Mouse (Mus musculus) adrenal gland, postnatal 4 days (tissue): ENCODE data around the gene Proser3. TPM values are rescaled to one million over a fixed set of nuclear protein-coding genes. Genes with fewer than 3 reads are reported as not detected.

Experiments
- DNase-seq, 2 experiments: peaks; one replicate each; pipeline ENCODE4 v3.0.0; 2021 to 2022; ENCODE audit warnings: low spot score in 2 of 2, mixed read lengths in 2 of 2
- long read RNA-seq, 2 experiments: library from polyadenylated mRNA; stranded (forward); transcript quantifications; one replicate each; pipeline ENCODE4 v2.0.0; 2021
- total RNA-seq, 2 experiments: library from RNA; stranded (reverse); gene quantifications; 2 replicates each; pipeline ENCODE4 v1.2.3; 2021

Proser3 gene
- 10 to 100 TPM; 12.9 to 16.3 TPM for total RNA-seq
- long read RNA-seq, experiment 1, partial matches to known transcripts: 2 of 9 reads
- long read RNA-seq, experiment 1, other reads (novel, unspliced or antisense): 5 of 9 reads
- long read RNA-seq, experiment 2, partial matches to known transcripts: 2 of 4 reads
- long read RNA-seq, experiment 2, other reads (novel, unspliced or antisense): 0 of 4 reads

DNA sequence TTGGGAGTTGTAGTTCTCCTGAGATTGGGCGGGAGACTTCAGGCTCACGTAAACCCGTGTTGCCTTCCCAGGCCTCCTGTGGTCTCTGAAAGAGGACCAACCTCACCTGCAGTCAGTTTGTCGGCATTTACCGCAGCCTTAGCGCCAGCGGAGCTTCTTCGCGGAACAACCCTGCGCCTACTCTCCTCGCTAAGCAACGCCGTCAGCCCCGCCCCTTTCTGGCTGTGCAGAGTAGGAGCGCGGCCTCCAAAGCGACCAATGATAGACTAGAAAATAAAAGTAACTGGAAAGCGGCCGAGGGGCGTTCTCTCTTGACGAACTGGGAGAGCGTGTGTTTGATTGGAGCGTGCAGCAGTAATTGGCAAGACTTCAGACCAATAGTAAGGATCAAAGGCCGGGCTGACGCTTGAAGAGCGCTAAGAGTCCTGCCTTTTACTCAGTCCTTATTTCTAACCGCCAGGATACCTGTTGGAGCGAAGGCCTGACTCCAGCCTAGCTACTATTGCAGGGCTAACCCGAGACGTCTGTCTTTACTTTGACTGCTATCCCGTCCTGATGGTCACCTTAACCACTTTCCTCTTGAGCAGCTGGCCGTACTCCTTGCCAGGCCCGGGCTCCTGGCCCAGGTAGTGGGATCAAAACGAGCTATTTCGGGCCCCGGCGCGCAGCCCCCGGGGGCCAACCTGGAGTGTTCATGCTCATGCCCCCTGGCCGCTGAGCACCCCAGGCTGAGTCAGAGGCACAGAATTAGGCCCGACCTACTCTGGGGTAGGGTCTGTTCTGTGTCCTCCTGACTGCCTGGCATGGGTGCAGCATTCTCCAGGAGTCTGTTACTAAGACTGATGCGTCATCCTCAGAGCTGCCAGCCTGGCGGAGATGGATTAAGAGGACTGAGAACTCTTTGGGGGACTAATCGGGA lies at the start of gene Proser3, which contains the start of gene Hspb6:
Gene Proser3, minus strand, starts transcription at position 198 of the 919 bp plus-strand sequence.
Gene Hspb6, plus strand, starts transcription at position 77 of the 919 bp plus-strand sequence.
- peak; percentile 76 to 96 for DNase-seq

- no peak for DNase-seq
Observed at GRCm38 (mm10) chr7:30600651-30601050, 48.6 kb upstream of the Proser3 start.

DNA sequence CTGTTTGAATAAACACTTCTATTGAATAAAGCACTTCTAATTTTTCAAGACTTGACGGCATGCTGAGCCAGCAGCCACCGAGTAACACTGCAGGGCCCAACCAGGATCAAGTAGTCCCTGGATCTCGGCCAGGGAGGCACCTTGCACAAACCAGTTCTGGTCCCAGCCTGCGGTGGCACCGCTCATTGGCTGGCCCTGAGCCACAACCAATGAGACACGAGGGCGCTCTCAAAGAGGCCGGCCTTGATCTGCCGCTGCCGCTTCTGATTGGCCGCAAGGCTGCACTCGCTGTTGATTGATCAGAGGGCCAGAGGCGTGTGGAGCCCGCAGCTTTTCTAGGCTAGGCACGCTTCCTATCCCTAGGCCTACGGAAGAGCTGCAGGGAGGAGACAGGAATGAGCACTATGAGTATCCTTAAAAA lies 47.8 kb upstream of the Proser3 start:
- DNase-seq: peak; percentile 70 to 80

- no peak for DNase-seq
Observed at GRCm38 (mm10) chr7:30598786-30599185, 46.7 kb upstream of the Proser3 start, which contains the start of gene Zbtb32. Zbtb32 (minus strand) TSS chr7:30598909.

DNA sequence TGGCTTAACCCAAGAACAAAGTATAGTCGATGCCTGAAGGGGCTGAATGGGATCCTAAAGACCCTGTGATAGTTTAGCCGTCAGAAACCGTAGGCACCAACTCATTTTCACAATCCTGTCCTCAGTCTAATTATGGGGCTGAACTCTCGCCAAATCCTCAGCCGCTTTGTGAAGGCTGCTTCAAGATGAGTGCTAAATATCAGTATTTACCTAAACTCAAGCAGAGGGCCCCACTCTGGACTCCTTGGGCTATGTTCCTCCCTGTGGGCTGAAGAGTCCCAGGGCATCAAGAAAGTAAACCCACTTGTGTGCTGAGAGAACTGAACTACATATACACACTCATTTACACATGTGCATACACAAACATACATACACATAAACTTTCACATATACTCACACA lies 44.7 kb upstream of the Proser3 start:
- no peak for DNase-seq

GRCm38 (mm10) chr7:30596093-30596492 lies 44.0 kb upstream of the Proser3 start:
- DNase-seq: no peak

GRCm38 (mm10) chr7:30594510-30595024 lies 42.5 kb upstream of the Proser3 start:
- DNase-seq: no peak

GRCm38 (mm10) chr7:30593579-30594509 lies 41.7 kb upstream of the Proser3 start:
- DNase-seq: no peak

GRCm38 (mm10) chr7:30592772-30593423 lies 40.8 kb upstream of the Proser3 start:
- DNase-seq: no peak

DNA sequence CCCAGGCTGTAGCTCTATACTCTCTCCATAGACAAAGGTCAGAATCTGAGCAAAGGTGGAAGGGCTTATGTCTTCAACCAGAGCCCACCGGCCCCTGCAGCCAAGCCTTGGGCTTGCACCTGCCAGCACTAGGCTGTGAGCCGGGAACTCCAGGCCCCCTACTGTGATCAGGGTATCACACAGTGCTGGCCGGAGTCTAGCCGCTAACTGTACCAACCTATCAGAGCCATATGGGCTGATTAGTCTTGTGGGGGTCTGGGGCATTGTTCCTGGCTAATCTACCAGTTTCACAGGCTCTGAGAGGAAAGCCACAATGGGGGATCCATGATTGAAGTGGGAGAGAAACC lies 39.5 kb upstream of the Proser3 start:
- no peak for DNase-seq

DNA sequence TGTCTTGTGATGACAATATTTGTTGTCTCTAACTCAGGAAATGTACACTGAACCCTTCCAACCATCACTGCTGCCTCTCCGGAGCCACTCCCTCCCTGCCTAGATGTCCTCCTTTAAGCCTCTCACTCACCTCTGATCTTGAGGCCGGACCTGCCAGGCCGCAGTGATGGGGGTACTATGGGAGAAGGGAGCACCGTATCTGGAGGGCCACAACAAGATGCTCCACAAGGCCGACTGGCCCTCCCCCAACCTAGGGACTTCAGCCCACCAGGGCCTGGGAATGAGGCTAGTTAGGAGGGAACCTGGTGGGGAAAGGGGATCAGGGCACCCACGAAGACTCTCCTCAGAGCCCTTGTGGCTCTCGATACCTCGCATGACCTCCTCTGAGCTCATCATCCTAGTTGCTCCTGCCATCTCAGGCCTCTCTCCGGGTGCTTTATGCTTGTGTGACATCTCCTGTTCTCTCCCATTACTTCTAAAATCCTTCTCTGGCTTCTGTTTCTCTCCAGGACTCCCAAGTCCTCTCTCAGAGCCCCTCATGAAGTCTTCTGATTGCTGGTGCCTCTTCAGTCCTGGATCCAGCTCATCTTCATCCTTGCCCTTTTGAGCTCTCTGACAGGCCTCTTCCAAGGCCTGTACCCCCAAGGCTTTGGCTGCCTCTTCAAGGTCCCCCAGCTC lies 39.0 kb upstream of the Proser3 start:
- DNase-seq: no peak

DNA sequence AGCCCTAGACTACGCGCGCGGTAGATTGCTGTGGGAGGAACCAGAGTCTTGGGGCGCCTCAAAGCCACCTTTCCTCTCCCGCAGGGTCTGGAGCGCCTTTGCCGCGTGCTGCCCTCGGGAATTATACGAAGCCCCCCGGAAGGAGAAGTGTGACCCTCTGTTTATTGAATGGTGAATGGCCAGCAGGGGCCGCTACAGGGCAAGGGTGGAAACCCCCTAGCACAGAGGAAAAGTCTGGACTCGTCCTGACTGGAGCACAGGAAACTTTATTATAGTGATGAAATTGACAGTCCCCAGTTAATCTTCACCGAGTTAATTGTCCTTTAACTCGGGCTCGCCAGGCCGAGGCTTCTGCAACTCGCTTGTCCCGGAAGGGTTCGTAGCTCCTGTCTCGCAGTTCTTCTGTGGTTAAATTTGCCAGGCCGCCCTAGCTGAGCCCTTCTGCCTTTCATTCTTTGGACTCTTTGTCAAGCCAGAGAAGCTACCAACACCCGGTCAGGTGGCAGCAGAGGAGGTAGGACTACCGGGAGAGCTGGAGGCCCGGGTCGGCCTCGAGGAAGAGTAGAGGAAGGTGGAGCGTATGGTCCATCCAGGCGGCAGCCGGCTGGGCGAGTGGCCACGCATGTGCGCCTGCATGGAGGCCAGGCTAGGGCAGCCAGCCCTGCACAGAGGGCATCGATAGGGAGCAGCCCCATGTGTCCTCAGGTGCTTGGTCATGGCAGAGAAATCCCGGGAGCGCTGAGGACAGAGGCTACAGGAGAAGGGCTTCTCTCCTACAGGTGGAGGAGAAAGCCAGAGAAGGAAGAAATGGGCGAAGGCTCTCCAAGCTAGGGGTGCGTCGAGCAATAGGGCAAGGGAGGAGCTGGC lies 37.6 kb upstream of the Proser3 start:
- DNase-seq: peak; percentile 64 to 76

- DNase-seq: peak; percentile 90 to 93
Observed at GRCm38 (mm10) chr7:30588676-30589434, 36.8 kb upstream of the Proser3 start, which contains the start of gene Kmt2b. Kmt2b (minus strand) TSS chr7:30588726.

- DNase-seq: peak; percentile 33 to 43
Observed at GRCm38 (mm10) chr7:30587842-30588667, 36.0 kb upstream of the Proser3 start.

DNA sequence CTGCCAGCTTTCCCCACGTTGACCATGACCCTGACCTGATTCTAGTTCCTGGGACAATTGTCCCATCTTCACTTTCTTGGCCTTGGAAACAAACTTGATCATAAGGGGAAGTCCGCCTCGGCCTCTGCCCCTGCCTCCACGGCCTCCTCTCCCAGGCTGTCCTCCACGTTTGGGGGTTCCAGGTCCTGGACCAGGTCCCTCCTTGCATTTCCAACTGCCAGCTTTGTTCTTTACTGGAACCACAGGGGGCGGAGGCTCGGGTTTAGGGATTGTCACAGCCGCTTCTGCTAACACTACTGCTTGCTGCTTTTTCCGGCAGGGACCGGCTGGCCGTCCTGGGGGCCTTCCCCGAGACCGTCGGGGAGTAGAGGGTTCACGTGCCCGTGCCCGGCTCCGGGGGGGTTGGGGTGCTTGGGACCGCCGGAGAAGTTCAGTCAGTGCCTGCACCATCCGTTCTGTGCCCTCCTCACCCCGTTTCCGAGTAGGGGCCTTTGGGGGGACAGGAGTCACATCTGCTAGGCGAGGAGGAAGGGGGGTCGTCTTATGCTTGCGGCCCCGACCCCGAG lies 34.4 kb upstream of the Proser3 start:
- DNase-seq: no peak

DNA sequence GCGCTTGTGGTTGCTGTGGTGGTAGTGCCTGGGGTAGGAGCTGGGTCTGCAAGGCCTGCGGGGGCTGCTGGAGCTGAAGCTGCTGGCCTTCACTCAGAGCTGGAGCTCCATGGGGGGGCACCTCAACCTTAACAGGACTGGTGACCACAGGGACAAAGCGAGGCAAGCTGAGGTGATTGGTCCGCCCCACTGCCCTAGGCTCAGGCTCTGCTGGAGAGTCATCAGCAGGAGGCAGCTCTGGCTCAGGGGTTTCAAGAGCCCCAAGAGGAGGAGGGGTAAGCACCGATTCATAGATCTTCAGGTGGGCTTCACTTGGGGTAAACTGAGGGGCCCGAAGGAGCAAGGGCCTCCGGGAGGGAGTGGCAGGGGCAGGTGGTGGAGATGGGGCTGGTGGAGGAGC lies 33.1 kb upstream of the Proser3 start:
- DNase-seq: no peak

- no peak for DNase-seq
Observed at GRCm38 (mm10) chr7:30584339-30584738, 32.2 kb upstream of the Proser3 start.
